Mouse (Mus musculus): ENCODE measurements around the gene Zfp979. TPM values are rescaled to one million over a fixed set of nuclear protein-coding genes. Genes with fewer than 3 reads are reported as not detected.

The Zfp979 gene
- total RNA-seq, 2 experiments from 2014 or later = 3.3 TPM; not detected in 1

Other genes starting within 250 kb of the Zfp979 start
- gene Zfp982, start 150.1 kb downstream of the Zfp979 start, total RNA-seq (2014; fragmentation: Nextera tagmentation) = 22.2 and 29.1 TPM in 2 replicates
- gene Zfp982, start 150.1 kb downstream of the Zfp979 start, total RNA-seq (2017) = 11.0 and 13.2 TPM in 2 replicates
- gene Gm16503, start 102.3 kb downstream of the Zfp979 start, total RNA-seq (2014; fragmentation: Nextera tagmentation) = 1.4 and 1.5 TPM in 2 replicates
- gene Gm16503, start 102.3 kb downstream of the Zfp979 start, total RNA-seq (2017) = 0.42 and 0.76 TPM in 2 replicates
- 0.17 TPM in 1 of 2 replicates, not detected in the other for gene Zfp985, start 89.2 kb downstream of the Zfp979 start, total RNA-seq (2014; fragmentation: Nextera tagmentation)
- gene Zfp985, start 89.2 kb downstream of the Zfp979 start, total RNA-seq (2017) = 1.8 and 2.9 TPM in 2 replicates
- gene Zfp534, start 60.0 kb upstream of the Zfp979 start, total RNA-seq (2014; fragmentation: Nextera tagmentation) = not detected in 2 replicates
- gene Zfp534, start 60.0 kb upstream of the Zfp979 start, total RNA-seq (2017) = not detected in 2 replicates
- gene Zfp984, start 167.3 kb upstream of the Zfp979 start, total RNA-seq (2014; fragmentation: Nextera tagmentation) = 40.3 and 44.9 TPM in 2 replicates
- 47.6 and 71.4 TPM in 2 replicates for gene Zfp984, start 167.3 kb upstream of the Zfp979 start, total RNA-seq (2017)
- gene Zfp933, start 205.9 kb upstream of the Zfp979 start, total RNA-seq (2014; fragmentation: Nextera tagmentation) = 4.2 and 9.7 TPM in 2 replicates
- 4.2 and 6.4 TPM in 2 replicates for gene Zfp933, start 205.9 kb upstream of the Zfp979 start, total RNA-seq (2017)
- 48.9 and 75.8 TPM in 2 replicates for gene Miip, start 226.3 kb upstream of the Zfp979 start, total RNA-seq (2014; fragmentation: Nextera tagmentation)
- 30.4 and 36.7 TPM in 2 replicates for gene Miip, start 226.3 kb upstream of the Zfp979 start, total RNA-seq (2017)
- gene Fv1, start 226.5 kb upstream of the Zfp979 start, total RNA-seq (2014; fragmentation: Nextera tagmentation) = 6.2 and 12.6 TPM in 2 replicates
- 10.4 and 21.7 TPM in 2 replicates for gene Fv1, start 226.5 kb upstream of the Zfp979 start, total RNA-seq (2017)